Mouse (Mus musculus): ENCODE results near the gene Chac2.
"Not testable (repeated sequence)": the region's sequence is repeated elsewhere in the genome, so short reads cannot be mapped to it uniquely, and the experiment has no call there.

Chac2 gene

GRCm38 (mm10) chr11:30985877-30986624, at the start of gene Chac2:
Gene Chac2 (minus strand): TSS chr11:30986350.
- DNase-seq, result peak; percentile 82 to 85

- no peak for DNase-seq
Measured at GRCm38 (mm10) chr11:31034958-31035357, 48.8 kb upstream of the Chac2 start.

- DNase-seq, result not testable (repeated sequence)
Measured at GRCm38 (mm10) chr11:31017466-31017865, 31.3 kb upstream of the Chac2 start.

GRCm38 (mm10) chr11:31009668-31010067, 23.5 kb upstream of the Chac2 start:
- not testable (repeated sequence) for DNase-seq

- DNase-seq, result no peak
Measured at GRCm38 (mm10) chr11:31001169-31001908, 15.2 kb upstream of the Chac2 start.

- no peak for DNase-seq
Measured at GRCm38 (mm10) chr11:31000028-31000427, 13.9 kb upstream of the Chac2 start.

- DNase-seq, result no peak
Measured at GRCm38 (mm10) chr11:30998704-30999103, 12.6 kb upstream of the Chac2 start.

GRCm38 (mm10) chr11:30998199-30998598, 12.0 kb upstream of the Chac2 start:
- no peak for DNase-seq

GRCm38 (mm10) chr11:30996670-30997069, 10.5 kb upstream of the Chac2 start:
- DNase-seq, result no peak

GRCm38 (mm10) chr11:30986625-30987017, 471 bp upstream of the Chac2 start:
- no peak for DNase-seq

- DNase-seq, result no peak
Measured at GRCm38 (mm10) chr11:30985237-30985636, 913 bp downstream of the Chac2 start.

GRCm38 (mm10) chr11:30954279-30954725, 31.8 kb downstream of the Chac2 start, which contains the start of gene Erlec1:
Gene Erlec1 (minus strand): TSS chr11:30954335.
- peak; percentile 92 for DNase-seq

GRCm38 (mm10) chr11:30953469-30954154, 32.5 kb downstream of the Chac2 start:
- peak; percentile 58 to 70 for DNase-seq

GRCm38 (mm10) chr11:30952829-30953228, 33.3 kb downstream of the Chac2 start:
- DNase-seq, result no peak

- peak; percentile 80 to 85 for DNase-seq
Measured at GRCm38 (mm10) chr11:30943522-30943921, 42.6 kb downstream of the Chac2 start.

GRCm38 (mm10) chr11:30928498-30928897, 57.7 kb downstream of the Chac2 start:
- no peak for DNase-seq

- DNase-seq, result no peak
Measured at GRCm38 (mm10) chr11:30928079-30928478, 58.1 kb downstream of the Chac2 start.
